Mouse (Mus musculus): ENCODE measurements around the gene Dctpp1. TPM values are rescaled to one million over a fixed set of nuclear protein-coding genes. Genes with fewer than 3 reads are reported as not detected.

The Dctpp1 gene
- polyA plus RNA-seq, 1 experiment from 2014 or later, result 266 TPM

- no peaks in the 10 kb centered on the region for H3K27me3 ChIP-seq (ENCODE audit: control insufficient read depth, insufficient read depth, low read length)
- 95% methylated on average over 6 of the region's 6 CpGs for WGBS
- H3K27ac ChIP-seq (replicated peaks; ENCODE audit: low read depth, low read length), result no peak overlapping the region
- H3K4me1 ChIP-seq (ENCODE audit: control insufficient read depth, insufficient read depth, low read length), result no peaks in the 10 kb centered on the region
- no peak for ATAC-seq (replicated peaks; ENCODE audit: insufficient number of reproducible peaks, low FRiP score, low TSS enrichment, low read depth)
- no peak overlapping the region for H3K9ac ChIP-seq (replicated peaks; ENCODE audit: low read length)
- no peak overlapping the region for H3K4me2 ChIP-seq (ENCODE audit: low read depth, low read length)
- no peaks in the 10 kb centered on the region for H3K9me3 ChIP-seq (replicated peaks; ENCODE audit: control insufficient read depth, low read length)
- H3K4me3 ChIP-seq (ENCODE audit: low read depth, low read length), result no peak overlapping the region
- H3K36me3 ChIP-seq (replicated peaks; ENCODE audit: control insufficient read depth, insufficient read depth, low read depth, low read length), result no peaks in the 10 kb centered on the region; the same call in 1 of the 2 replicates
- DNase-seq (ENCODE audit: low spot score), result no peak
Measured at GRCm38 (mm10) chr7:127224616-127225015, 35.9 kb downstream of the Dctpp1 start.

- Histone ChIP-seq H3K4me1 (ENCODE audit: control insufficient read depth, insufficient read depth, low read length) (no peaks in the 10 kb centered on the region), H3K27me3 (ENCODE audit: control insufficient read depth, insufficient read depth, low read length) (no peaks in the 10 kb centered on the region), H3K36me3 (replicated peaks; ENCODE audit: control insufficient read depth, insufficient read depth, low read depth, low read length) (no peaks in the 10 kb centered on the region), H3K4me2 (ENCODE audit: low read depth, low read length) (no peak overlapping the region), H3K9ac (replicated peaks; ENCODE audit: low read length) (no peak overlapping the region), H3K27ac (replicated peaks; ENCODE audit: low read depth, low read length) (no peak overlapping the region), H3K4me3 (ENCODE audit: low read depth, low read length) (no peak overlapping the region), H3K9me3 (replicated peaks; ENCODE audit: control insufficient read depth, low read length) (no peaks in the 10 kb centered on the region)
- DNase-seq (ENCODE audit: low spot score) (no peak), ATAC-seq (replicated peaks; ENCODE audit: insufficient number of reproducible peaks, low FRiP score, low TSS enrichment, low read depth) (no peak)
- 80% methylated on average over 6 of the region's 6 CpGs for WGBS
Measured at GRCm38 (mm10) chr7:127223515-127224478, 36.7 kb downstream of the Dctpp1 start.

- no peaks in the 10 kb centered on the region for H3K4me1 ChIP-seq (ENCODE audit: control insufficient read depth, insufficient read depth, low read length)
- no peak overlapping the region for H3K4me2 ChIP-seq (ENCODE audit: low read depth, low read length)
- H3K9ac ChIP-seq (replicated peaks; ENCODE audit: low read length), result no peak overlapping the region
- no peaks in the 10 kb centered on the region for H3K27me3 ChIP-seq (ENCODE audit: control insufficient read depth, insufficient read depth, low read length)
- no peaks in the 10 kb centered on the region for H3K36me3 ChIP-seq (replicated peaks; ENCODE audit: control insufficient read depth, insufficient read depth, low read depth, low read length)
- no peaks in the 10 kb centered on the region for H3K9me3 ChIP-seq (replicated peaks; ENCODE audit: control insufficient read depth, low read length)
- H3K4me3 ChIP-seq (ENCODE audit: low read depth, low read length), result no peak overlapping the region
- DNase-seq (ENCODE audit: low spot score), result no peak
- 97% methylated on average over 3 of the region's 3 CpGs for WGBS
- no peak for ATAC-seq (replicated peaks; ENCODE audit: insufficient number of reproducible peaks, low FRiP score, low TSS enrichment, low read depth)
- H3K27ac ChIP-seq (replicated peaks; ENCODE audit: low read depth, low read length), result no peak overlapping the region
Measured at GRCm38 (mm10) chr7:127223106-127223505, 37.4 kb downstream of the Dctpp1 start.

- Histone ChIP-seq H3K27me3 (ENCODE audit: control insufficient read depth, insufficient read depth, low read length) (no peaks in the 10 kb centered on the region), H3K36me3 (replicated peaks; ENCODE audit: control insufficient read depth, insufficient read depth, low read depth, low read length) (no peaks in the 10 kb centered on the region), H3K27ac (replicated peaks; ENCODE audit: low read depth, low read length) (no peak overlapping the region), H3K4me1 (ENCODE audit: control insufficient read depth, insufficient read depth, low read length) (no peaks in the 10 kb centered on the region; the same call in 1 of the 2 replicates), H3K9ac (replicated peaks; ENCODE audit: low read length) (no peak overlapping the region), H3K9me3 (replicated peaks; ENCODE audit: control insufficient read depth, low read length) (no peaks in the 10 kb centered on the region), H3K4me2 (ENCODE audit: low read depth, low read length) (no peak overlapping the region), H3K4me3 (ENCODE audit: low read depth, low read length) (no peak overlapping the region)
- ATAC-seq (replicated peaks; ENCODE audit: insufficient number of reproducible peaks, low FRiP score, low TSS enrichment, low read depth), result no peak
- DNase-seq (ENCODE audit: low spot score), result no peak
- 85% methylated on average over 6 of the region's 6 CpGs for WGBS
Measured at GRCm38 (mm10) chr7:127220440-127220839, 40.1 kb downstream of the Dctpp1 start.

- H3K4me3 ChIP-seq (ENCODE audit: low read depth, low read length), result no peak overlapping the region
- no peak overlapping the region for H3K9ac ChIP-seq (replicated peaks; ENCODE audit: low read length)
- no peak for ATAC-seq (replicated peaks; ENCODE audit: insufficient number of reproducible peaks, low FRiP score, low TSS enrichment, low read depth)
- H3K36me3 ChIP-seq (replicated peaks; ENCODE audit: control insufficient read depth, insufficient read depth, low read depth, low read length), result no peaks in the 10 kb centered on the region
- DNase-seq (ENCODE audit: low spot score), result no peak
- peaks cover 2% of the 10 kb centered on the region; the same call in 1 of the 2 replicates for H3K27me3 ChIP-seq (ENCODE audit: control insufficient read depth, insufficient read depth, low read length)
- H3K27ac ChIP-seq (replicated peaks; ENCODE audit: low read depth, low read length), result no peak overlapping the region
- no peaks in the 10 kb centered on the region for H3K9me3 ChIP-seq (replicated peaks; ENCODE audit: control insufficient read depth, low read length)
- no peaks in the 10 kb centered on the region; the same call in 1 of the 2 replicates for H3K4me1 ChIP-seq (ENCODE audit: control insufficient read depth, insufficient read depth, low read length)
- WGBS, result 93% methylated on average over 4 of the region's 4 CpGs
- H3K4me2 ChIP-seq (ENCODE audit: low read depth, low read length), result no peak overlapping the region
Measured at GRCm38 (mm10) chr7:127218670-127219069, 41.8 kb downstream of the Dctpp1 start.

- no peak for DNase-seq (ENCODE audit: low spot score)
- Histone ChIP-seq H3K36me3 (replicated peaks; ENCODE audit: control insufficient read depth, insufficient read depth, low read depth, low read length) (no peaks in the 10 kb centered on the region), H3K9ac (replicated peaks; ENCODE audit: low read length) (no peak overlapping the region), H3K4me2 (ENCODE audit: low read depth, low read length) (no peak overlapping the region), H3K27ac (replicated peaks; ENCODE audit: low read depth, low read length) (no peak overlapping the region), H3K4me1 (ENCODE audit: control insufficient read depth, insufficient read depth, low read length) (no peaks in the 10 kb centered on the region; the same call in 1 of the 2 replicates), H3K4me3 (ENCODE audit: low read depth, low read length) (no peak overlapping the region), H3K9me3 (replicated peaks; ENCODE audit: control insufficient read depth, low read length) (no peaks in the 10 kb centered on the region), H3K27me3 (ENCODE audit: control insufficient read depth, insufficient read depth, low read length) (peaks cover 2% of the 10 kb centered on the region; the same call in 1 of the 2 replicates)
- WGBS, result 71% methylated on average over 10 of the region's 10 CpGs
- ATAC-seq (replicated peaks; ENCODE audit: insufficient number of reproducible peaks, low FRiP score, low TSS enrichment, low read depth), result no peak
Measured at GRCm38 (mm10) chr7:127217901-127218642, 42.4 kb downstream of the Dctpp1 start.

GRCm38 (mm10) chr7:127217475-127217874 is 43.0 kb downstream of the Dctpp1 start:
- Histone ChIP-seq H3K27ac (replicated peaks; ENCODE audit: low read depth, low read length) (no peak overlapping the region), H3K9ac (replicated peaks; ENCODE audit: low read length) (no peak overlapping the region), H3K9me3 (replicated peaks; ENCODE audit: control insufficient read depth, low read length) (no peaks in the 10 kb centered on the region), H3K4me3 (ENCODE audit: low read depth, low read length) (no peak overlapping the region), H3K4me2 (ENCODE audit: low read depth, low read length) (no peak overlapping the region), H3K27me3 (ENCODE audit: control insufficient read depth, insufficient read depth, low read length) (peaks cover 2% of the 10 kb centered on the region; the same call in 1 of the 2 replicates), H3K36me3 (replicated peaks; ENCODE audit: control insufficient read depth, insufficient read depth, low read depth, low read length) (no peaks in the 10 kb centered on the region), H3K4me1 (ENCODE audit: control insufficient read depth, insufficient read depth, low read length) (no peaks in the 10 kb centered on the region; the same call in 1 of the 2 replicates)
- no peak for ATAC-seq (replicated peaks; ENCODE audit: insufficient number of reproducible peaks, low FRiP score, low TSS enrichment, low read depth)
- no peak for DNase-seq (ENCODE audit: low spot score)
- WGBS, result 90% methylated on average over 6 of the region's 6 CpGs

All from embryonic facial prominence, embryonic 11.5 days (tissue).